Mouse (Mus musculus) thymus, postnatal 0 days (tissue): ENCODE measurements around the gene Msi2. TPM values are rescaled to one million over a fixed set of nuclear protein-coding genes. Genes with fewer than 3 reads are reported as not detected.

Experiments used
- DNase-seq: peaks from one replicate; pipeline ENCODE4 v3.0.0-alpha.2; 2015; ENCODE audit warnings: low spot score
- polyA plus RNA-seq: library from polyadenylated mRNA; unstranded; fragments of >200 nt; fragmentation: Nextera tagmentation; extraction: Ambion mirVana; gene quantifications from 2 replicates; pipeline ENCODE4 v1.2.1, GENCODE M21; 2015

Gene Msi2
- polyA plus RNA-seq, 1 experiment from 2014 or later, result 23.0 TPM

DNA sequence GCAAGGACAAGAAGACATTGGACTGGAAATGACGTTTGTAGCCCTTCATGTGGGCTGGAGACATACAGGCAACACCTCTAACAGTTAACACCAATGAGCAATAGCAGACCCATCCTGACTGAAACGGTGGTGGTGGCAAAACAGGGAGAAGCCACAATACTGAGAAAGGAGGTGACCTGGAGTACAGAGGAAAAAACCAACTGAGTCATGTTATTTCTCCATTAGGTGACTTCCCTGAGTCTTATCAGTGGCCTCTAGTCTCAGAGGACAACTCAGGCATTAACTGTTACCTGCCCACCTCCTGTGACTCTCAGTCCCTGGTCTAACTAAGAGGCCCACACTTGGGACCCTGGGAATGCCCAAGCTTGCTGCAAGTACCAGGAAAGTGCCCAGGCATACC is 80.1 kb downstream of the Msi2 start:
- DNase-seq, result no peak

- DNase-seq, result no peak
These were observed 81.4 kb downstream of the Msi2 start for GRCm38 (mm10) chr11:88636934-88637333.

DNA sequence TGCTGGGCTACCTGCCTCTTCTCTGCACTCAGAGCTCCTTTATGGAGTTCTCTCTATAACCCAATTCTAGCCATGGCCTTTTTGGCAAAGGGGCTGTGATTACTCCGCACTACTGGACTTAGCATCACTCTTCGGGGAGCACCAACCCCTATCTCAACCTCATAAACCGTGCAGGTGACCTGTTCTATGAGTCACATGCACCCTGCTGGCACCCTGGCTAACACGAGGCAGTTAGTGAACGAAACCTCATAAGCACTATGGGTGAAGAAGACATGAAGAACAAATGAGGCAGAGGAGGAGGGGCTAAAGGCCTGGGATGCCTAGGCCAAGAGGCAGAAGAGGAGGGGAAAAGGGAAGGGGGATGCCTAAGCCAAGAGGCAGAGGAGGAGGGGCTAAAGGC is 82.0 kb downstream of the Msi2 start:
- DNase-seq, result no peak

GRCm38 (mm10) chr11:88634627-88635026 is 83.7 kb downstream of the Msi2 start:
- DNase-seq, result no peak

DNA sequence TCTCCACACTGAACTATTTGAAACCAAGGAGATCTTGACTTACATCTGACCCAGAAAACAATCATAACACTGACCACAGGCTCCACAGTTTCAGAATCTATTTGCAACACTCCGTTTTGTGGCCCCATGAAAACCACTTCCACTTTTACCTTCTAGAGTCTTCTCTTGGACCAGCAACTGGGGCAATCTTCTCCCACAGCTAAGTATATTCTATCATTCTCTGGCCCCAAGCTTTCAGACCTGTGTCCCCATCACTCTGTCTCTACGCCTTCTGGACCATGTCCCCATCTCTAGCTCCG is 86.4 kb downstream of the Msi2 start:
- no peak for DNase-seq

DNA sequence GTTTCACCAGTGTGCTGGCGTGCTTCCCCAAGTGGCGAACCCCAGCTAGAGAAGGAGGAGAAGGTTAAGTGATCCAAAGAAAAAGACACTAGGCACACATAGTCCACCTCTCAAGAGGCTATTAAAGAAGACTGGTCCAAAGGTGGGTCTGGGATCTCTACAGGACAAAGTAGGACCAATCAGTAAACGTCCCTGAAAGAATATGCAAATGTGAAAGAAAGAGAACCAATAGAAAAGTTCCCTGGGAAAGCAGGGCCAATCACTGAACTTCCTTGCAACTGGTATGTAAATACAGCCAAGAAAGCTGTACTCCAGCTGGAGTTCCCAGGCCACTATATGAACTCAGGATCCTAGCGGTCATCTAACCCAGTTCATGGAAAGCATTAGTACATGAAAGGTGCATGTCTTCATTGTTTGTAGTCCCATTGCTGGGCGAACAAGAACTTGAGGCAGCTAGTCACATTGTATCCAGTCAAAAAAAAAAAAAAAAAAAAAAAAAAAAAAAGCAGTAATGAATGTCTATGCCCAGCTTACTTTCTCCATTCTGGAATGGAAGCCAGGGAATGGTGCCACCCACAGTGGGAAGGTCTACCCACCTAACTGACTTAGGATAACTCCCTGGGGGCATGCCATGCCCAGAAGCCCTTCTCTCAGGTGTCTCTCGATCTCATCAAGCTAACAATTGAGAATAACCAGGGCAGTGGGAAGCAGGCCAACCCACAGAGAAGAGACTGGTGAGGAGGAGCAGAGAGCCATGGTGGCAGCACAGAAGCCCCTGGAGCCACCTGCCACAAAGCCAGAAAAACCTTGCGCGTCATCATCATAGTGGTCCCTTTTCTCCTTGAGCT is 87.0 kb downstream of the Msi2 start:
- no peak for DNase-seq

DNA sequence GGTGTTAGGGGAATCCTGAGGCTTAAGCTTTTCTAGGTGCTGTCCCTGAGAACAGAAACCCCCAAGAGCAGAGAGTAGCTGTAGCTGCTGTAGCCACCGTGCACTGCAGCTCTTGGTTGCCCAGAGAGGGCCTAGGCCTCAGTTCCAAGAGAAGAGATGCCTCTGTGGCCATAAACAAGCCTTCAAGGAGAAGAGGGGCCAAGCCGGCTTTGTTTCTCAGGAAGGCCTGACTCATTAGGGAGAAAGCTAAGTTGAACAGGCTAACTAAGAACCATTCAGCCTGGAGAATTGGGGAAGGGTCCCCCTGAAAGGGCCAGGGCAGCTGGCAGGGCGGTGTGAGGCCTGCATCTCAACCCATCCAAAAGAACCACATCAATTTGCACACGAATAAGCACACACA is 88.7 kb downstream of the Msi2 start:
- no peak for DNase-seq

DNA sequence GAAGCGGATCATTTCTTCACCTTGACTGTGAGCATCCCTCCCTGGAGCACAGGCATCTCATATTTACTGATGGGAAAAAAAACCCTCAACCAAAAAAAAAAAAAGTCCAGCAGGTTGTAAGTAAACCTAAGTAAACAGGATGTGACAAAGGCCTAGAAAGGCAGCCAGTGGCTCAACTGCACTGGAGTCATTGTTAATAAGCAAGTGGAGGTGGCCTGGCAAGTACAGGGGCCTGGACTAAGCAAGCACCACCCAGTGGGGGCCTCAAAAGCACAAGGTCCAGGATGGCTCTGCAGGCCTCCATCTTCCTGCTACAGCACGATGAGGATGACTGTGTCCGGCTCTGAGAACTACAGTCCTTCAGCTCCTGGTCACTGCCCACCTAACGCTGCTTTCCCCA is 89.1 kb downstream of the Msi2 start:
- no peak for DNase-seq

GRCm38 (mm10) chr11:88628676-88629075 is 89.6 kb downstream of the Msi2 start:
- DNase-seq, result no peak

- DNase-seq, result peak; percentile 75
These were observed 91.0 kb downstream of the Msi2 start for GRCm38 (mm10) chr11:88627327-88627726.

- DNase-seq, result no peak
These were observed 91.7 kb downstream of the Msi2 start for GRCm38 (mm10) chr11:88626576-88626975.

GRCm38 (mm10) chr11:88626061-88626460 is 92.3 kb downstream of the Msi2 start:
- no peak for DNase-seq

GRCm38 (mm10) chr11:88625063-88625462 is 93.2 kb downstream of the Msi2 start:
- no peak for DNase-seq

GRCm38 (mm10) chr11:88624627-88625026 is 93.7 kb downstream of the Msi2 start:
- no peak for DNase-seq

DNA sequence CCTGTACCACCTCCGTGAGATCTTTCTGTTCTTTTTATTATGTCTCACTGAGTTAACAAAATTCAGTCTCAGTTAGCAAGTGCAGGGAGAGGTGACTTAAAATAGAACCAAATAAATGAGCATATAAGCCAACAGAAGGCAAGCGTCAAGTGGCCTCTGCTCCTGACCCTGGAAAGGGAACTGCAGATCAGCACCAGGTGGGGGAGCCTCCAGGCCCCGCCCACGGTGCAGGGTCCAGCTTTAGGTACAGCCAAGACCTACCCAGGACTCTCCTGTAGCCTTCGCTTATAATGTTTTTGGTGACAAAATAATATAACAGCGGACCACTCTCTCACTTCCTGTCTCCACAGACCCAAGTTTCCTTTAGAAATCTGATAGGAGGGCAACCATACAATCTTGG is 94.6 kb downstream of the Msi2 start:
- no peak for DNase-seq

DNA sequence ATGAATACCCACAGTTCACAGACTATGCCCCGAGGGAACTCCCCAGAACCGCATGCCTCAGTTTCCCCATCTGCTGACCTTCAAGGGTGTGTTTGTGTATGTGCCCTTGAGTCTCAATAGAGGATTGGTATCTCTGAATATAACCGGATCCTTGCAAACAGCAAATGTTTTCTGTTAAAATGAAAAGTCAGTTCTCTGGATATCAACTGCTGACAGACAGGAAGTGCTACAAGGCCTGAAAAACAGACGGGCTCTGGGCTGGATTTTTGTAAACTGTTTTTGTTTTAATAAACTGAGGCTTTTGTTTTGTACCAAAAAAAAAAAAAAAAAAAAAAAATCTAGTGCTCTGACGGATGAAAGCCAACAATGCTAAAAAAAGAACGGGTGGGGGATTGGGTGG is 95.8 kb downstream of the Msi2 start:
- DNase-seq, result no peak

DNA sequence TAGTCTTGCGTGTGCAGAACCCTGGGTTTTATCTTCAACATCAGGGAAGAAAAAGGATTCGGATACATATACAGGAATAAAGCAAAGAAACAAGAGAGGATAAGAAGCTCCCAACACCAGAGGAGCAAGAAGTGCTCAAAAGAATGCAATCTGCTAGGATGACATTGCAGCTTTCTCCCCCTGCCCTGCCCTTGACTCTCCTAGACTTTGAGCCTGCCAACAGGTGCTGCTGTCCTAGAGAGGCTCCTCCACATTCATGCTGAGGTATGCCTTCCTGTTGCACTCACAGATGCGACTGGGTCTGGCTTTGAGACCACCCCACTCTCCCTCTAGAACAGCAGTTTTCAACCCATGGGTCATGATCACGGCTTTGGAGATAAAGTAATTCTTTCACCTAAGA is 96.5 kb downstream of the Msi2 start:
- peak; percentile 64 for DNase-seq

- DNase-seq, result peak; percentile 64
These were observed 97.9 kb downstream of the Msi2 start for GRCm38 (mm10) chr11:88620158-88620973.

GRCm38 (mm10) chr11:88619468-88620157 is 98.7 kb downstream of the Msi2 start:
- DNase-seq, result no peak

DNA sequence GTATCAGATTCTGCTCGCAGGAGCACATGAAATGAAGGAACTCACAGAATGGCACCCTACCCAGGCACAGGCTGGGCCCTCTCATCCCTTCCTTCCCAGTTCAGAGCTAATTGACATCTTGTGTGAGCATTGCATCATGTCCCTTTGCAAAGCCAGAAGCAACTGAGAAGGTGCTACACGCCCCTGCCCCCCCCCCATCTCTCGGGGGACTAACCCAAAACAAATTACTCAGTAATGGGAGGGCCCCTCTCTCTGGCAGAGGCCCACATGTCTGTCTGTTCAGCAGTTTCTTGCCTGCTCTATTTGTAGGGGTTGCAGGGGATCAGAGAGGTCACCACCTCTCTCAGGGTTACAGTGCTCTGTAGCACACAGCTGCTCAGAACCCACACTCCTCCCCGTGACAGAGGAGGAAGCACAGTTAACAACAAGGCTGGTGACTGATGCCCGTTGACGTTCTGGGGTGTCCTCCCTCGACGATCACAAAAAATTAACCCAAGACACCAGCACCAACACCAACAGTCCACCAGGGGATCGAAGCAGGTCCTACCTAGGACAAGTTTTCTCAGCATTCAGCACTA is 99.5 kb downstream of the Msi2 start:
- DNase-seq, result peak; percentile 80

DNA sequence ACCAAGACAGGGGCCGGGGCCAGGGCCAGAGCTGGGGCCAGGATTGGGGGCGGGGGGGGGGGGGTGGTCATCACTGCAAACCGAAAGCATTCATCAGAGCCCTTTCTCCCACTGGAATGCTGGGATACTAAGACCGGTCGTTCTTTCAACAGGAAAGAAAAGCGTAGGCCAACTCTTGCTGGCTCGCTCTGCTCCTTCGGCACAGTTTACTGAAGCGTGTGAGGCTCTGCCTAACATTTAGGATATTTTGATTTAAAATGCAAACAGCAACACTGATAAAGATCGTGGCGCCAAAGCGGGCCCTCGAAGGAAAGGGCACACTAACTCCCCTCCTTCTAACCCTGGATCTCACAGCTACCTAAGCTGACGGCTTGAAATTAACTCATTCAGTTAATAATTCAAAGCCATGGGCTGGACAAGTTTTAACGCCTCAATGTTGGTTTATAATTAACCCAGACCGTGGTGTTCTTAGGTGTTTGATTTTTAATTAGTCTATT is 100.3 kb downstream of the Msi2 start:
- DNase-seq, result no peak

DNA sequence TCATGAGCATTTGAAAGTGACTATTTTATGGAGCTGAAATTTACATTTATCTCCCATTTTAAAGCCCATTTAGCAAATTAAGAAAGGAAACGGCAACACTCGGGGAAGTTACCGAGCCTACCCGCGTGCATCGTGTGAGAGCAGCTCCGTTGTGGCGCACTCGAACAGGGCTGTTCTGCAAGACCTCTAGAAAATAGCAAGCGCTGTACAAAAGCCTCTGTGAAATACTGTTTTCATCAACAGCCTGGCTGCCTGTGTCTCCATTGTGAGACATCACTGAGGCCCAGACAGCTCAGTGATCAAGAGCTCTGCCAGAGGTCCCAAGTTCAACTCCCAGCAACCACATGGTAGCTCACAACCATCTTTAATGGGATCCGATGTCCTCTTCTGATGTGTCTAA is 100.9 kb downstream of the Msi2 start:
- DNase-seq, result no peak
